Mouse (Mus musculus) C2C12 (cell line): ENCODE results near the gene Bmper. TPM values are rescaled to one million over a fixed set of nuclear protein-coding genes. Genes with fewer than 3 reads are reported as not detected.

ENCODE experiments used
- H3K27me3 ChIP-seq: one replicate; pipeline ENCODE4 v1.6.1; 2011; ENCODE audit not compliant: control insufficient read depth, insufficient read depth, insufficient read length
- H3K36me3 ChIP-seq: one replicate; pipeline ENCODE4 v1.6.1; 2011; ENCODE audit not compliant: control insufficient read depth, insufficient read depth
- H3K4me3 ChIP-seq: one replicate; pipeline ENCODE4 v1.5.1; 2011; ENCODE audit warnings: mild to moderate bottlenecking, control low read depth; ENCODE audit not compliant: poor library complexity, insufficient read depth, severe bottlenecking
- H3K79me2 ChIP-seq: one replicate; pipeline ENCODE4 v1.6.1; 2011; ENCODE audit not compliant: control insufficient read depth, insufficient read depth
- H3K79me3 ChIP-seq: one replicate; pipeline ENCODE4 v1.6.1; 2011; ENCODE audit warnings: low read depth, control low read depth
- H3ac ChIP-seq: one replicate; pipeline ENCODE3; 2011; ENCODE audit warnings: low read depth; ENCODE audit not compliant: control insufficient read depth, insufficient read length
- CEBPB ChIP-seq: IDR thresholded peaks from one replicate; pipeline ENCODE4 v1.6.1; 2011; ENCODE audit warnings: low read depth, mild to moderate bottlenecking, control low read depth, moderate library complexity
- CTCF ChIP-seq: IDR thresholded peaks from one replicate; pipeline ENCODE4 v1.5.1; 2011; ENCODE audit not compliant: control insufficient read depth, insufficient read depth, insufficient read length
- FOSL1 ChIP-seq: IDR thresholded peaks from one replicate; pipeline ENCODE4 v1.8.0; 2011; ENCODE audit warnings: mild to moderate bottlenecking, low read length; ENCODE audit not compliant: poor library complexity, insufficient read depth, severe bottlenecking
- MAX ChIP-seq: IDR thresholded peaks from one replicate; pipeline ENCODE4 v1.6.1; 2011; ENCODE audit warnings: mild to moderate bottlenecking, control low read depth
- MYOD1 ChIP-seq: IDR thresholded peaks from one replicate; pipeline ENCODE4 v1.6.1; 2011; ENCODE audit warnings: low read depth; ENCODE audit not compliant: control insufficient read depth, insufficient read length
- MYOG ChIP-seq: IDR thresholded peaks from one replicate; pipeline ENCODE4 v1.6.1; 2011; ENCODE audit not compliant: control insufficient read depth, insufficient read length; ENCODE audit errors: extremely low read depth
- USF1 ChIP-seq: IDR thresholded peaks from one replicate; pipeline ENCODE4 v1.6.1; 2011; ENCODE audit warnings: low read depth, mild to moderate bottlenecking, control low read depth, moderate library complexity
- polyA plus RNA-seq: library from polyadenylated mRNA; unstranded; fragments of >200 nt; fragmentation: generic; extraction: Trizol; gene quantifications from one replicate; pipeline ENCODE4 v1.2.1, GENCODE M21; 2012; ENCODE audit warnings: missing spikeins

The Bmper gene
- polyA plus RNA-seq, 1 experiment = 1.2 TPM

- H3ac ChIP-seq = no peak overlapping the region
- no peaks in the 10 kb centered on the region for H3K36me3 ChIP-seq
- TF ChIP-seq USF1 (no peak), FOSL1 (no peak), CEBPB (no peak), MAX (no peak), MYOG (no peak), CTCF (no peak), MYOD1 (no peak)
- H3K79me3 ChIP-seq = no peaks in the 10 kb centered on the region
- H3K4me3 ChIP-seq = no peak overlapping the region
- no peaks in the 10 kb centered on the region for H3K27me3 ChIP-seq
- no peaks in the 10 kb centered on the region for H3K79me2 ChIP-seq
These were observed 89.1 kb downstream of the Bmper start for GRCm38 (mm10) chr9:23311956-23312355.

- no peak for TF ChIP-seq FOSL1
- TF ChIP-seq CEBPB = no peak
- TF ChIP-seq USF1 = no peak
- Histone ChIP-seq H3K4me3 (no peak overlapping the region), H3K27me3 (no peaks in the 10 kb centered on the region), H3K36me3 (no peaks in the 10 kb centered on the region), H3ac (no peak overlapping the region), H3K79me3 (no peaks in the 10 kb centered on the region), H3K79me2 (no peaks in the 10 kb centered on the region)
These were observed 90.0 kb downstream of the Bmper start for GRCm38 (mm10) chr9:23312877-23313276.

DNA sequence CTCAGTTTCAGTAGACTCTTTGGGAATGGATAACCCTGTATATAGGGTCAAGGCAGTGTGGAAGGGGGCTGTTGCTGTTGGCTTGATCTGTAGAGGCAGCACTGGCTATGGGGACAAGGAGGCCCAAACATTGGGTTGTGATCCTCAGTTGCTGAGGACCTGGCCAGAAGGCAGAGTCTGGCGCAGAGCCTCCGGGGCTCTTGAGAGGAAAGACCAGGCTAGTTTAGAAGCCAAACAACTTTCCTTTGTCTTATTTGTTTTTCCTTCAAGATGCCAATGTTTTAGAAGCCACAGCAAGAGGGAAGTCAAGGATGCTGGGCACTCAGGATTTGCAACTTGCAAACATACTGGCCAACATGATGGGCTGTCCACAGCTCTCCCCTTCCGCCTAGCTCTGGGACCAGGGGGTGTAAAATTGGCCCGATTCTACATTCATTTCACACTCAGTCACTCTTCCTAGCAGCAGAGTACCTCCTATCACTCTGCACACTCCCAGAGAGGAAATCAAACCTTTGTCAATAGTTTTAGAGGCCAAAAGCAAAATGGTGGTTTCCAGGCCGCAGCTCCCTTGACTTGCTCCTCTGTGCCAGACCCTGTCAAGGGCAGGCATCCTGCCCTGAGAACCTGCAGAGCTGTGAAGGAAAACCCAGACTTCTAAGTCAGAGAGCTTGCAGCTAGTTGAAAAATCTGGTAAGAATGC lies 92.9 kb downstream of the Bmper start:
- TF ChIP-seq FOSL1 = no peak
- no peak for TF ChIP-seq MAX
- no peak for TF ChIP-seq MYOD1
- TF ChIP-seq CEBPB = no peak
- no peak for TF ChIP-seq CTCF
- TF ChIP-seq USF1 = no peak
- TF ChIP-seq MYOG = no peak
- Histone ChIP-seq H3K4me3 (no peak overlapping the region), H3ac (no peak overlapping the region), H3K27me3 (no peaks in the 10 kb centered on the region), H3K79me3 (no peaks in the 10 kb centered on the region), H3K36me3 (no peaks in the 10 kb centered on the region), H3K79me2 (no peaks in the 10 kb centered on the region)

- Histone ChIP-seq H3K4me3 (no peak overlapping the region), H3K79me2 (no peaks in the 10 kb centered on the region), H3K27me3 (no peaks in the 10 kb centered on the region), H3K79me3 (no peaks in the 10 kb centered on the region), H3K36me3 (no peaks in the 10 kb centered on the region), H3ac (no peak overlapping the region)
- TF ChIP-seq USF1 = no peak
- TF ChIP-seq FOSL1 = no peak
- TF ChIP-seq MAX = no peak
- TF ChIP-seq MYOD1 = no peak
- TF ChIP-seq CTCF = no peak
- no peak for TF ChIP-seq MYOG
- TF ChIP-seq CEBPB = no peak
These were observed 105.0 kb downstream of the Bmper start for GRCm38 (mm10) chr9:23327830-23328229.

DNA sequence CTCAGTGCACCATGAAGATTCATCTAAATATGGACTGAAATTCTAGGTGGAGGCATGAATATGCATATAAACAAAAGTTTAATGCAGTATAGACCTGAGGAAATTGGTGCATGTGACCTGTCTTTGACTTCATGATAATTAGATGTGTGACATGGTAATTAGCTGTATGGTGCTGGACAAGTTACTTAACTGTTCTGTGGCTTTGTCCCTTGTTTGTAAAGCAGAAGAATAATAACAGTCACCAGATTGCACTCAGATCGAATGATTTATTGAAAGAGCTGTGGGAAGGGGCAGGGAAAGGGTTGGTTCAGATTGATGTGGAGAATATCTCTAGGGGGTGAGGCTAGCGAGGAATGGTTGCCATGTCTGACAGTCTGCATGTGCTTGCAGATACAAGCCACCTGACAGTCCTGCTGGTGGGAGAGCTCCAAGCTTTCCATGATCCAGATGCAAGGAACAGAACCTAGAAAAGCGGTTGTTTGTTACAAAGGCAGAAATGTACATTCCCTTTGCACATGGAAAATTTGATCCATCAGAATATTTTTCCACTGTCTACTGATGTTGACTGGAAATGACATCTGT lies 110.3 kb downstream of the Bmper start:
- no peaks in the 10 kb centered on the region for H3K79me2 ChIP-seq
- H3ac ChIP-seq = no peak overlapping the region
- TF ChIP-seq USF1 (no peak), MAX (no peak), CEBPB (no peak), MYOD1 (no peak), FOSL1 (no peak), CTCF (no peak), MYOG (no peak)
- no peak overlapping the region for H3K4me3 ChIP-seq
- H3K36me3 ChIP-seq = no peaks in the 10 kb centered on the region
- no peaks in the 10 kb centered on the region for H3K79me3 ChIP-seq
- no peaks in the 10 kb centered on the region for H3K27me3 ChIP-seq

GRCm38 (mm10) chr9:23340551-23340950 lies 117.7 kb downstream of the Bmper start:
- TF ChIP-seq USF1 = no peak
- TF ChIP-seq MYOD1 = no peak
- no peak for TF ChIP-seq MYOG
- no peak for TF ChIP-seq FOSL1
- no peak for TF ChIP-seq MAX
- TF ChIP-seq CEBPB = no peak
- no peak for TF ChIP-seq CTCF
- H3K79me3 ChIP-seq = no peaks in the 10 kb centered on the region
- H3ac ChIP-seq = no peak overlapping the region
- no peaks in the 10 kb centered on the region for H3K79me2 ChIP-seq
- H3K27me3 ChIP-seq = no peaks in the 10 kb centered on the region
- no peak overlapping the region for H3K4me3 ChIP-seq
- no peaks in the 10 kb centered on the region for H3K36me3 ChIP-seq
